Mouse (Mus musculus): ENCODE results near the gene Pms1. TPM values are rescaled to one million over a fixed set of nuclear protein-coding genes. Genes with fewer than 3 reads are reported as not detected.
A peak's percentile ranks its signal among the peaks of the same experiment; 100 is the strongest.

Pms1 gene
- total RNA-seq, 2 experiments from 2014 or later = 14.7 to 20.5 TPM

DNA sequence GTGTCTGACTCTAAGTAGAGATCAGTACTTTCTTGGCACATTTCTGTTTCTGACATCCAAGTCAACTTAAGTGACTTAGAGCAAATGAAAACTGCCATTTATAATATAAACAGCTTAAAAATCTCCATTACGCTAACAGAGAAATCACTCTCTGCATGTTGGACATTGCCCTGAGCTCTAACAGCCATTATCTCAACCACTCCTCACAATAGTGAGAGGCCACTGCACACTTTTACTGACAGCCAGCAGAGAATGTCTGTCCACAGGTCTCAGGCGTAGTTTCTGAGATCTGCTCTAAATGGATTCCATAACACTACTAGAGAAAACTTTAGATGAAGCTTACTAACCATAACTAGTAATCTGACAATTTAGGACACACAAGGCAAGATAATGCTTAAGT lies 92.9 kb downstream of the Pms1 start:
- ATAC-seq (replicated peaks; ENCODE audit: low FRiP score, low TSS enrichment, poor library complexity, severe bottlenecking) = no peak

DNA sequence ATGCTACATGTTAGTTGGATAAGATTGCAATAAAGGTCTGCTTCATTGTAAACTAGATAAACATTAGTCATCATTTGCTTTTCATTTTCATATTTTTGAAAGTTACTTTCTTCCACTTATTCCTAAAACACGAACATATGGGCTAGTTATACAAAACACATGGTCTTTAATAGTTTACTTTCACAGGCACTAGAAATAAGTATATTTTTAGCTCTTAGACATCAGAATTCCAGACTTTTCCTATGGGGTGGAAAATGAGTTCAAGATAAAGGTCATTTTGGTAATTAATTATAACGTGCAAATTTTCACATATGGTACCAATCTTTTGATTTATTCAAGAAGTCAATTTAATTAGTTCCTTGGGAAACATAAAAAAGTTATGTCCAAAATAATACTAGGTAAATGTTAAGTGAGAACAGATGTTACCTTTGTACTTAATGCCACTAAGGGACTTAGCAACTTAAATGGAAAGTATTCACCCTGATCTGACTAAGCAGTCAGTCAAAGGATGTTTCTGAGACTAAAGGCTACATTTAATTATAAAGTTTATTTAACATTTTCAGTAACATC lies 95.1 kb downstream of the Pms1 start:
- ATAC-seq (replicated peaks; ENCODE audit: low FRiP score, low TSS enrichment, poor library complexity, severe bottlenecking) = no peak

DNA sequence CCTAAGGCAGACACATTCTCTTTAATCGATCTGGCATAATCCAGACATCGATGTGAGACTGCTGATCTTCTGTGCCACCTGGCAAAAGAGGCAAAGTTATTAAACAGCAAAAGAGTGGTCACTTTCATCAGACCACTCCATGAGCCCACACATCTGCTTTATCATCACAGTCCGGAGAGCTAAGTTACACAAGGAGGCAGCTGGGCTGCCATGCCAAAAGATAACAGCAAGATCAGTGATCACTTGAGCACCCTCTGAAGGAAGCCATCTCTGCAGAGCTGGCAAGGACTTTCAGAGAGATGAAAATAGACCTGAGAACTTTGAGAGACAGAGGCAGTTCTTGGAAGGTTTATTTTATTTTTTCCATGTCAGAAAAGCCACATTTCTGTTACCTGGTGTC lies 102.3 kb downstream of the Pms1 start:
- ATAC-seq (replicated peaks; ENCODE audit: low FRiP score, low TSS enrichment, poor library complexity, severe bottlenecking) = peak; percentile 79

DNA sequence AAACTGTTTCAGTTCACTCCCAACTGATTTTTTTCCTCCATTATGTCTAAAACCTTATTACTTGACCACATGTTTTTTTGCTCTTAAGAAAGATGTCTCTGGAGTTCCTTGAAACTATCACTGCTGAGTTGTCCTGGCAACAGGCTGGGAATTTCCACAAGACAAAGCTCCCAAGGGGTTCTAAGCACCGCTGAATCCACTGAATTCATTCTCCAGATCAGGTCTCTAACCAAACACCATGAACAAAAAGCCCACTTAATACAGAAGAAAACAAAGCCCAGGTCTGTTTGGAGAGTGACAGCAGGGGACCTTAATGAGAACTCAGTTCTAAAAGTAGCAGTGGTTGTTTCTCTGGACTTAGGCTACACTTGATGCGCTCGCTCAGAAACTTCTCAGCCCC lies 105.6 kb downstream of the Pms1 start:
- no peak for ATAC-seq (replicated peaks; ENCODE audit: low FRiP score, low TSS enrichment, poor library complexity, severe bottlenecking)

DNA sequence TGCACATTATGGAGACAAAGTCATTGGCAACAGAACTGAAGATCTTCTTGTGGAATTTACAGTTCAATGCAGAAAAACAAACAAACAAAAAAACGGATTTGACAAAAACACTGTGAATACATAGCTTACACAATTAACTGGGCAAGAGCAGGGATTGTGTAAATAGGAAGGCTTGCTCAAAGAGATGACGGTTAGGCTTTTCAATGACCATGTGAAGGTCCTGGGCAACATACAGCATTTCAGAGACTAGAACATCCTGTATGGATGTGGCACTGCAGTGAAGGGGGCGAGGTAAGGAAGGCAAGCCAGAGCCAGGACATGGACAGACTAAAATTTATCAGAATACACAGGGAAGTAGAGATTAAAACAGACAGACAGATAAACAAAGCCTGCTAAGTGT lies 107.2 kb downstream of the Pms1 start:
- no peak for ATAC-seq (replicated peaks; ENCODE audit: low FRiP score, low TSS enrichment, poor library complexity, severe bottlenecking)

DNA sequence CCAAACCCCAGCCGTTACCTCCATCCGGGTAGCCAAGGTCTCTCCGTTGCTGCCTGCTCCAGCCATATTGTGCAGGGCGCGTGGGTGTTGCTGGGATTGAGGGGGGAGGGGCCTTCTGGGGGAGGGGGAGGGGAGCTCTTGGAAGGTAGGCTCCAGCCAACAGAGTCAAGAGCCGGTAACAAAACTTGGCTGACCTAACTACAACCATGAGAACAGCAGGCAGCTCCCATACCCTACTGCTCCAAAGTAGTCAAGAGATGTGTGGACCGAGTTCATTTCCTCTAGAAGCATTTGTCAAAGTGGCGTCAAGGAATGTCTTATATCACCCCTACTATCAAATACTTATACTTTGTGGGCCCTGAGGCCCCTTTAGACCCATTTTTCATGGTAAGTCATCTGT lies 109.3 kb downstream of the Pms1 start, which contains the start of gene 1700019A02Rik:
1700019A02Rik (minus strand) TSS at position 101 of the 400 bp plus-strand sequence.
- no peak for ATAC-seq (replicated peaks; ENCODE audit: low FRiP score, low TSS enrichment, poor library complexity, severe bottlenecking)

DNA sequence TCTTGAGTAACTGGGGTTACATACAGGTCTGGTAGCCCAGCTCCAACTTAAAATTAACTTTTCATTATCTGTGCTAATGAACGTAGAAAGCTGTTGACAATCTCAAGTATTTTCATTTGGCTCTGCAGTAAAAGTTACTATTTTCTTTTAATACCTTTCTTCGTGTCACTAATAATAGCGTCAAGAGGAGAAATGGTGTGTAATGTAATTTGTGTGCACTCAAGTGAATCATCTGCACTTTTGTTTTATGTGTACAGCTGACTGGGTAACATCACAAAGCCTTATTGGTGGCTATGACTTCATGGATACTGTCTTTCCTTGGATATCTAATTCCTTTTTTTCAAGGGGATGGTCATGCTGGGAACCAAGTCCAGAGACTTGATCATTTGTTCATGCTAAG lies 110.5 kb downstream of the Pms1 start:
- no peak for ATAC-seq (replicated peaks; ENCODE audit: low FRiP score, low TSS enrichment, poor library complexity, severe bottlenecking)

DNA sequence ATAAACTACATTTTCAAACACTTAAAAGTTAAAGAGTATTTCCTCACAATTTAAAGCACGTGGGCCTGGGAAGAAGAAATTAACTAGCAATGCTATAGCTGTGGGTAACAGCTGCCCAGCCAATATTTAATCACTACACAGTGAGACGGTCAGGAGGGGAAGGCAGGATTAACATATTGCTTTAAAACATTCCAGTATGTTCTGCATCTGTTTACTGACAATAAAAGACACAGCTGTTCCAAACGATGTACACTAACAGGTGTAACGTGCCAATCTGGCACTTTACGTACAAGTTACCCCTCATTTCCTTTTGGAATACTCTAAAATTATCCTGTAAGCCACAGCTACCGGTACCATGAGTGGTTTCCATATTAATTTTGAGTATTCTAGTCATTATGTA lies 139.1 kb downstream of the Pms1 start:
- ATAC-seq (replicated peaks; ENCODE audit: low FRiP score, low TSS enrichment, poor library complexity, severe bottlenecking) = no peak

Other genes starting within 250 kb of the Pms1 start
- not detected in 2 replicates for gene Mstn, start 235.4 kb downstream of the Pms1 start, total RNA-seq (2014; fragmentation: Nextera tagmentation)
- not detected in 2 replicates for gene Mstn, start 235.4 kb downstream of the Pms1 start, total RNA-seq (2017)
- gene 1700019A02Rik, start 109.4 kb downstream of the Pms1 start, total RNA-seq (2014; fragmentation: Nextera tagmentation) = not detected in 2 replicates
- gene 1700019A02Rik, start 109.4 kb downstream of the Pms1 start, total RNA-seq (2017) = not detected in 2 replicates
- 33.5 and 35.7 TPM in 2 replicates for gene Ormdl1, start 77 bp upstream of the Pms1 start, total RNA-seq (2014; fragmentation: Nextera tagmentation)
- gene Ormdl1, start 77 bp upstream of the Pms1 start, total RNA-seq (2017) = 27.8 and 41.3 TPM in 2 replicates
- not detected in 2 replicates for gene Gm28778, start 93 bp upstream of the Pms1 start, total RNA-seq (2014; fragmentation: Nextera tagmentation)
- not detected in 2 replicates for gene Gm28778, start 93 bp upstream of the Pms1 start, total RNA-seq (2017)
- gene Osgepl1, start 16.6 kb upstream of the Pms1 start, total RNA-seq (2014; fragmentation: Nextera tagmentation) = 28.9 and 42.9 TPM in 2 replicates
- 34.2 and 34.9 TPM in 2 replicates for gene Osgepl1, start 16.6 kb upstream of the Pms1 start, total RNA-seq (2017)
- gene Asdurf, start 55.6 kb upstream of the Pms1 start, total RNA-seq (2014; fragmentation: Nextera tagmentation) = not detected in 2 replicates
- 274 and 442 TPM in 2 replicates for gene Asdurf, start 55.6 kb upstream of the Pms1 start, total RNA-seq (2017)
- 0.09 TPM in 1 of 2 replicates, not detected in the other for gene Gm28551, start 55.6 kb upstream of the Pms1 start, total RNA-seq (2014; fragmentation: Nextera tagmentation)
- 0.19 TPM in 1 of 2 replicates, not detected in the other for gene Gm28551, start 55.6 kb upstream of the Pms1 start, total RNA-seq (2017)
- 54.5 and 76.1 TPM in 2 replicates for gene Asnsd1, start 55.7 kb upstream of the Pms1 start, total RNA-seq (2014; fragmentation: Nextera tagmentation)
- 79.9 and 85.0 TPM in 2 replicates for gene Asnsd1, start 55.7 kb upstream of the Pms1 start, total RNA-seq (2017)